In genomic region chr1:75000496-75000895, GRCm38 (mm10) we compare ENCODE assay signal across 9 mouse cellular contexts. TPM values are rescaled to one million over a fixed set of nuclear protein-coding genes. Genes with fewer than 3 reads are reported as not detected.
DNase-seq lines count a peak whose midpoint lies in the region; ATAC-seq and TF ChIP-seq lines count a peak whose summit lies in the region.
"Had no signal": no experiment of that assay in that cellular context is flagged by ENCODE, and none has a peak within 500 bp of the region (broad histone marks: within the 10 kb centered on the region; RNA-seq: fewer than 3 reads in every experiment).

No protein-coding gene starts in this region.

- no peak overlapping the region for H3K4me3 ChIP-seq in midbrain, postnatal 0 days (ENCODE audit: low read depth, low read length)
- H3K4me3 ChIP-seq: heart, embryonic 13.5 days had no signal

- H3K9me3 ChIP-seq in midbrain, postnatal 0 days (ENCODE audit: low read length), result no peaks in the 10 kb centered on the region
- H3K9me3 ChIP-seq: heart, embryonic 13.5 days had no signal

- H3K27ac ChIP-seq in midbrain, postnatal 0 days (ENCODE audit: low read depth, low read length), result no peak overlapping the region
- H3K27ac ChIP-seq: heart, embryonic 13.5 days had no signal

- H3K4me2 ChIP-seq in midbrain, postnatal 0 days (ENCODE audit: low read depth, low read length, poor library complexity, severe bottlenecking), result no peak overlapping the region
- H3K4me2 ChIP-seq: heart, embryonic 13.5 days had no signal

- intact Hi-C loops in left cerebral cortex, postnatal 36 days (cut with DNase I), result loop anchor here (5.0 kb wide), 1 partner anchor 38 kb away; no protein-coding TSS in a partner anchor

- WGBS in midbrain, postnatal 0 days, result 7% methylated on average over 1 of the region's 1 CpGs

- peak; percentile 9 for DNase-seq in left cerebral cortex, adult 11 months (ENCODE audit: low spot score)
- no peak for DNase-seq in left cerebral cortex, postnatal 36 days (ENCODE audit: low spot score in 2 of 2)
- DNase-seq in ES-CJ7 (ENCODE audit: low read depth, low spot score), result peak; percentile 83
- peak; percentile 41 to 82 for DNase-seq in adrenal gland, adult (ENCODE audit: inconsistent age in 2 of 2, low spot score in 1 of 2)
- peak; percentile 46 to 78 for DNase-seq in kidney, postnatal 25 days
- DNase-seq in midbrain, postnatal 0 days (ENCODE audit: low spot score), result peak; percentile 17

- H3K27me3 ChIP-seq in midbrain, postnatal 0 days (ENCODE audit: insufficient read depth, low read length), result no peaks in the 10 kb centered on the region
- H3K27me3 ChIP-seq: heart, embryonic 13.5 days had no signal

- no peaks in the 10 kb centered on the region for H3K36me3 ChIP-seq in midbrain, postnatal 0 days (ENCODE audit: insufficient read depth, low read length)
- H3K36me3 ChIP-seq: heart, embryonic 13.5 days had no signal

- H3K9ac ChIP-seq in midbrain, postnatal 0 days (replicated peaks; ENCODE audit: low read length, poor library complexity, severe bottlenecking), result no peak overlapping the region
- H3K9ac ChIP-seq: heart, embryonic 13.5 days had no signal

- peak; percentile 69 for TF ChIP-seq CTCF in midbrain, postnatal 0 days (IDR thresholded peaks at IDR 0.05)

- H3K4me1 ChIP-seq in midbrain, postnatal 0 days (ENCODE audit: insufficient read depth, low read length), result no peaks in the 10 kb centered on the region

- ATAC-seq in common myeloid progenitor, adult 5-6 weeks (replicated peaks; ENCODE audit: low read depth, poor library complexity, severe bottlenecking), result peak; percentile 55; the same call in 1 of the 2 replicates
- no peak for ATAC-seq in midbrain, postnatal 0 days (ENCODE audit: low FRiP score)
- ATAC-seq in activated CD4-positive, CD25-positive, alpha-beta regulatory T cell, adult 4 months, result no peak

RNA-seq across cellular contexts. Expression of gene Ihh, which starts 49.0 kb away (rescaled TPM):
- total RNA-seq in left cerebral cortex, postnatal 36 days (2021), result under 1 TPM; 0.37 to 0.48 TPM
- total RNA-seq in common myeloid progenitor, adult 5-6 weeks (2017), result not detected in 2 replicates
- 0.16 and 1.2 TPM in 2 replicates for total RNA-seq in midbrain, postnatal 0 days (2014; rRNA removed)
- polyA plus RNA-seq in midbrain, postnatal 0 days (2015; fragmentation: Nextera tagmentation; extraction: Ambion mirVana), result 0.21 TPM in 2 replicates
- not detected for polyA plus RNA-seq in activated CD4-positive, CD25-positive, alpha-beta regulatory T cell, adult 4 months (2017; shearing (Covaris generic))

Comparison
In these comparisons a context has a peak if more than half of its experiments do, and no peak if none do; other contexts are left out.
1. DNase-seq: peak in left cerebral cortex, adult 11 months (single experiment), ES-CJ7 (single experiment), adrenal gland, adult (2 of 2), kidney, postnatal 25 days (2 of 2) and midbrain, postnatal 0 days (single experiment); none in left cerebral cortex, postnatal 36 days (0 of 2).